Mouse (Mus musculus): Measurements from ENCODE around the gene Trim33. TPM values are rescaled to one million over a fixed set of nuclear protein-coding genes. Genes with fewer than 3 reads are reported as not detected.

Gene Trim33
- total RNA-seq, 2 experiments from 2014 or later: 47.9 to 110 TPM

DNA sequence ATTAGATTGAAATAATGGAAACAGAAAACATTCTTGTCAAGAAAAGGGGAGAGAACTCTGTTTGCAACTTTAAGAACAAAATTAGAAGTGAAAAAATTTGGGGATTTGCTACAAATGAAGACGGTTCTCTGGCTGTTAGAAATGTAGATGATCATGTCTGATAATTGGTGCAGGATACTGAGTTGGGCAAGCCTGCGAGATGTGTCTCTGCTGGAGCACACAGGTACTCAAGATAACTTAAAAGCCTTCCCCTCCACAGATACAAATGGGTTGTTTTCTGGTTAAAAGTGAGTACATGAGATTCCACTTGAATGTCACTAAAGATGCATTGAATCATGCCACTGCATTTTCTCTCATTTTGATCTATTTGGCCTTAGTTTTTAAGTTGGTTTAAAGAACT lies 74.9 kb downstream of the Trim33 start:
- no peak for ATAC-seq (replicated peaks; ENCODE audit: poor library complexity)

- no peak for ATAC-seq (replicated peaks; ENCODE audit: poor library complexity)
Observed at GRCm38 (mm10) chr3:103361150-103361549, 82.1 kb downstream of the Trim33 start.

GRCm38 (mm10) chr3:103364182-103364945 lies 85.3 kb downstream of the Trim33 start:
- ATAC-seq (replicated peaks; ENCODE audit: poor library complexity): peak; percentile 81

DNA sequence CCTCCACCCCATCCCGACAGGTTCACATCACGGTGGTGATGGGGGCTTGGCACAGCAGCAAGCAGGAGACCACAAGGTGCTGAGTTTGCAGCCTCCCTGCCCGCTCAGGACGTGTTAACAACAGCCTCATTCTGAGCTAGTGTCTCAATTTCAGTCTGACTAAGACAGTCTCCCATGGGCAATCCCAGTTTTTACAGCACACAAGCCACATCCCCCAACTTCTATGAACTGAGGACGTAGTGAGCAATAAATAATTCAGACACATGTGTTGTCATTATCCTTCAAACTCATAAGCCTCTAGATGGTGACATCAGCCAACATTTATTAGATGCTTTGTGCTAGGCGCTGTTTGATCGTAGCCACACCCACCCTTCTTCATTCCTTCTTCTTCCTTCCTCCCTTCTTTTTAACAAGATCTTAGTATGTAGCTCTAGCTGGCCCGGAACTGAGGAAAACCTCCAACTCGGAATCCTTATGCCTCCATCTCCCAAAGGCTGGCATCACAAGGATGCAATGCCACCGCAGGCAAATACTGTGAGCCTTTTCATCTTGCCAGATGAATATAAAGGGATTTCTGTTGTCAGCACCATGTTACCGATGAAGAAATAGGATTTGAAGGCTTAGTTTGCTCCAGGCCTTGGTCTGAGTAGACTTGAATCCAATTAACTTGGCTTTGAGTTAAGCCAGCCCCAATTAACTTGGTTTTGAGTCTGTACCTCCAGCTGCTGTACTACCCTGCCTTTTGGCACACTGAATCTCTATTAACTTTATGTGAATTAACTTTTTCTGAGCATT lies 88.3 kb downstream of the Trim33 start:
- ATAC-seq (replicated peaks; ENCODE audit: poor library complexity): no peak

DNA sequence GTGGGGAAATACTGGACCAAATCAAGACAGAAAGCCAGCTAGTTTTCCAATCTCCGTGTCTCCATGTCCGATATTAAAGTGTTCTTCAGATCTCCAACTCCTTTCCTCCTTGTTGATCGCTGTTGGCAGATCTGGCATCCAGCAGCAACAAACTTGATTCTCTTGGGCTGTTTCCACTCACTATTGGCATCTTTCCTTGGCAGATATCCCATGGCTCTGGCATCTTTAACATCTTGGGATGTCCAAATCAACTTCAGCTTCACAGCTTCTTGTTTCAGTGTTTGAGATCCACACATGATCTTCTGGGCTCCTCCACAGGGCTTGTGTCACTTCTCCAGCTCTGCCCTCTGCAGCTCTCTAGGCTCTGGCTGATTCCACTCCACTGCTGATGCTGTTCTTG lies 89.6 kb downstream of the Trim33 start:
- no peak for ATAC-seq (replicated peaks; ENCODE audit: poor library complexity)

DNA sequence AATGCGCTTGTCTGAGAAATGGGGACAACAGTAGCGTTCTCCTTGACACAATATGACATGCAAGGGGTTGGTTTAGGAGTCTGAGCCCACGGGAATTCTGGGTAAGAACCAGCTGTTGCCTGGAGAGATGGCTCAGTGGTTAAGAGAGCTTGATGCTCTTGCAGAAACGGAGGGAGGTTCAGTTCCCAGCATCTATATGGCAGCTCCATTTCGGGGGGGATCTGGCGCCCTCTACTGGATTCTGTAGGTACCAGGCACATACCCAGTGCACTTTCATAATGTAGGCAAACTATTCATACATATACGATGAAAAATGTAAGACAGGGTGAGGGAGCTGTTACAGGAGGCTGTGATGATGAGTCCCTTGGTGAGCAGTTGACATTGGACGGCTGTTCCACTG lies 94.9 kb downstream of the Trim33 start:
- ATAC-seq (replicated peaks; ENCODE audit: poor library complexity): peak; percentile 70

DNA sequence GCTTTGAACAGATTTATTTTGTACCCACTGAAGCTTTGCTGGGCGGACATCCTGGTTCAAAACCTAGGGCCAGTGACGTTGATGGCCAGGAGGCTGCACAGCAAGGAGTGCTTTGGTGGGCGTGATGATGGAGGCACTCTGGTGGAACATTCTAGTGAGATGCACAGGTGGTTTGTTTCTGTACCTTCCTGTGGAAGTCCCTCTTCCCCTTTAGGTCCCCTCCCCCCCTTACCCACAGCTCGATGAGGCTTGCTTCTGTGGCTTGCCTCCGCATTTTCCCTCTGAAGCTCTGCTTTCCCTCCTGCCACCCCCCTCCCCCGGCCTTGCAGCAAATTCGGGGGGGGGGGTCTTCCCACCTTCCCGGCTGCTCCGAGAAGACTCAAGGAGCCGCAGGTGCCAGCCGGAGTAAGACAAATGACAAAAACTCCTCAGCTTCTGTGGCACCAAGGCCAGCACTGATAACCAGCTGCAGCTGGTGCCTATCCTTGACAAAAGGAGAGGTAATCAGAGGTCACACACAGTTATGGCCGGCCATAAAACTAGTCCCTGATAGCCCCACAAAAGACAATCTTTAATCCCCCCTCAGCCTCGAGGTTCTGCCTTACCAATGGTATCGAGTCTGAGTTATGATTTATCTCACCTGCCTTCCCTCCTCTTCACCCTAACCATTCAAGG lies 96.2 kb downstream of the Trim33 start:
- ATAC-seq (replicated peaks; ENCODE audit: poor library complexity): no peak

DNA sequence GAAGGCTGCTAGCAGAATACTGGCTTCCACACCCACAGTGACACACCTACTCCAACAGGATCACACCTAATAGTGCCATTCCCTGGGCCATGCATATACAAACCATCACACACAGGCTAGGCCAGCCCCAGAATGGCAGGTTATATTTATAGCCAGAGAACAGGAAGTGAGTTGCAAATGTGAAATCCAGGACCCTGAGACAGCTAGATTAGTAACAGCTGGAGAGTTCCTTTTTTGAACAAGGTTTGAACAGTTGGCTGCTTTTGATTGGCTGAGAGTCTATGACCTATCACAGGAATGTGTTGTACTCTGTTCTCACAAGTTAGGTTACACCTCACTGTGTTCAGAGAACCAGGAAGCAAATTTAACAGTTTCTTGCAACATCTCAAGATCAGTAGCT lies 98.9 kb downstream of the Trim33 start:
- peak; percentile 83 for ATAC-seq (replicated peaks; ENCODE audit: poor library complexity)

- peak; percentile 55 for ATAC-seq (replicated peaks; ENCODE audit: poor library complexity)
Observed at GRCm38 (mm10) chr3:103379371-103379770, 100.3 kb downstream of the Trim33 start.

- ATAC-seq (replicated peaks; ENCODE audit: poor library complexity): no peak
Observed at GRCm38 (mm10) chr3:103380814-103381213, 101.7 kb downstream of the Trim33 start.

DNA sequence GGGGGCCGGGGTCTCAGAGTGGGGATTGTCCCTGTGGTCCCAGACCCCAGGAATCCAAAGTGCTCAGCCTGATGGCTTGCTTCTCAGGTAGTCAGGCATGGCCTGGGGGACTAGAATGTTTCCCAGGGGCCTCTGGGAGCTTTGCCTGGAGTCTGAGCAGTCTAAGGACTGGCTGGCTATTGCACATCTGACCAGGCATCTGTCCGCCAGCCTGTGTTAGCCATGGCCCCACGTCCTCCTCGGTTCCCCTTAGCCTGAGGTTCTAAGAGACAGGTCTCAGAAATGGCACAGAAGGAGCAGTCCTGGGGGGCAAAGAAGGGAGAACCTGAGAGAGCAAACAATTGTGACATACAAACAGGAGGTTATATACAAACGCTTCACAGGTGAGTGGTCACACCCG lies 102.3 kb downstream of the Trim33 start:
- no peak for ATAC-seq (replicated peaks; ENCODE audit: poor library complexity)

GRCm38 (mm10) chr3:103382872-103383567 lies 103.9 kb downstream of the Trim33 start:
- ATAC-seq (replicated peaks; ENCODE audit: poor library complexity): peak; percentile 86

- ATAC-seq (replicated peaks; ENCODE audit: poor library complexity): no peak
Observed at GRCm38 (mm10) chr3:103384486-103384885, 105.4 kb downstream of the Trim33 start.

- ATAC-seq (replicated peaks; ENCODE audit: poor library complexity): peak; percentile 56
Observed at GRCm38 (mm10) chr3:103384949-103385348, 105.9 kb downstream of the Trim33 start.

- peak; percentile 14 for ATAC-seq (replicated peaks; ENCODE audit: poor library complexity)
Observed at GRCm38 (mm10) chr3:103385383-103386291, 106.5 kb downstream of the Trim33 start.

GRCm38 (mm10) chr3:103386292-103387031 lies 107.4 kb downstream of the Trim33 start:
- peak; percentile 42; the same call in 1 of the 2 replicates for ATAC-seq (replicated peaks; ENCODE audit: poor library complexity)

- ATAC-seq (replicated peaks; ENCODE audit: poor library complexity): peak; percentile 91
Observed at GRCm38 (mm10) chr3:103392613-103393258, 113.6 kb downstream of the Trim33 start.

DNA sequence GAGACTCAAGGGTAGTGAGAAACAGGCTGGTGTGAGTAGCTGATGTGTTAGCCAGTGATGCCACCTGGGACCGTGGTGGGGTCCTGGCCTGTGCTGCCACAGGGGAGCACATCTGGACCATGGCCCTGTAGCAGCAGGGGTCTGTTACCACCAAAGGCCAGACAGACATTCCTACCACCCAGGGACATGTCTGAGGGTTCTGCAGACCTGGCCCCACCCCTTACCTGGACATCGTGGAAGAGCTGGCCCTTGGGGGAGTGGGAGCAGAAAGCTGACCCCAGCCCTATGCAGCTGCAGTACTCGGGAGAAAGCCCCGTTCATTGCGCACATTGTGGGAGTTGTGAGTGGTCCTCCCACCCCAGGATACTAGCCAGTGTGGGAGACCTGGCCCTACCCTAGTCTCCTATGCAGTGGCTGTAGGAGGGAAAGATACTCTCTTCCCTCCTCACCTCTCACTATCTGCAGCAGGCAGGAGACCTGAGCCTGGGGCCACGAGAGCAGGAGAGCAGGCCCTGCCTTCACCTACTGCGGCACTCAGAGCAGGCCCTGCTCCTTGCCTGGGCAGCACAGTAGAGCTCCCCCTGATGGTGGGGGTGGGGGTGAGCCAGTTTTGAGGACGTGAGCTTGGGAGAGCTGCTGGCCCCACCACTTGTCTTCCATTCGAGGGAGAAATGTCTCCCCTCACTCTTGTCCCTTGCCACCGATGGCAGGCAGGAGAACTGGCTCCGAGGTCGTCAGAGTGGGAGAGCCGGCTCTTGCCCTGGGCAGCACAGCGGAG lies 114.4 kb downstream of the Trim33 start:
- ATAC-seq (replicated peaks; ENCODE audit: poor library complexity): peak; percentile 30; the same call in 1 of the 2 replicates
